Mouse (Mus musculus) telencephalon, adult 2 months (tissue): ENCODE data around the gene 5830473C10Rik.

Experiments used
- DNase-seq: peaks from one replicate; pipeline ENCODE4 v3.0.0-alpha.2; 2011; ENCODE audit warnings: low read depth, low spot score

The 5830473C10Rik gene

DNA sequence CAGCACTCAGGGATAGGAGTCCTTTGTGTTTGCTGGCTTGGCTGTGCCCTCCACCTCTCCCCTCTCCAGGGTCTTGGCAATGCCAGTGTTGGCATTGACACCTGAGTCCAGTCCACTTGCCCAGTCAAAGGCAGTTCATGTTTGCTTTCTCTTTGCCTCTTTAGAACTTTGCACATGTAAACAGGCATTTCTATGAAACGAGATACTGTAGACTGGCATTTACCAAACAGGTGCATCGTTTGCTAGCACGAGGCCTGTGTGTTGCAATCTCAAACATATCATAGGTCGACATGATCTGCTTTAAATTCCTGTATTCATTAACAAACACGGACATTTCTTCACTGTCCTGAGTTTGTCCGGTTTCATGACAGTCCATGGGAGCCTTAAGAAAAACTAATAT, at the start of gene 5830473C10Rik:
TSS of gene 5830473C10Rik (plus strand) at position 365 of the 400 bp plus-strand sequence.
- no peak for DNase-seq

DNA sequence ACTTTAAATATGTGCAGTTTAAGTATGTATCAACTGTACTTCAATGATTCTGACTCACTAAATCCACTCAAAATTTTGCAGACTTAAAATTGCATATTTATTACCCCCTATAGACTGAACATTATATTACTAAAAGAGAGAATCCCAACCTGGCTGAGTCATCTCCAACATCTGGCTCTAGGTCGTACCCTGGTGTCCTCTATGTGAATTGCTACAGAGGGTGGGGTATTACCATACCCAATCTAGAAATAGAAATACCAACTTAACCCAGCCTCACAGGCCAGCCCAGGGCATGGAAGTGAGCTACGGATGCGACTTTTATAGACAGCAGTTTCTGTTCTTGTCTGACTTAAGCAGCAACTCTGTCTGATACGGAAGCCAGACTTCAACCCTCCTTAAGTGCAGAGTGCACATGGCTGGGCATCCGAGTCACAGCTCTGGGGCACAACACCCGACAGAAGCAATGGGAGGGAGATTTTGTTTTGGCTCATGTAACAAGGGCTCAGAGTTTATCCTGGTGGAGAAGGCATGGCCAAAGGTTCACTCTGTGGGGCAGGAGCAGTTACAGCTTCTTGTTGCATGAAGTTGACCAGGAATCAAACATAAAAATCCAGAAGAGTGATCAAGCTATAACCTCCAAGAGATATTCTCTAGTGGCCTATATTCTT, 48.5 kb upstream of the 5830473C10Rik start:
- DNase-seq, result peak; percentile 23

DNA sequence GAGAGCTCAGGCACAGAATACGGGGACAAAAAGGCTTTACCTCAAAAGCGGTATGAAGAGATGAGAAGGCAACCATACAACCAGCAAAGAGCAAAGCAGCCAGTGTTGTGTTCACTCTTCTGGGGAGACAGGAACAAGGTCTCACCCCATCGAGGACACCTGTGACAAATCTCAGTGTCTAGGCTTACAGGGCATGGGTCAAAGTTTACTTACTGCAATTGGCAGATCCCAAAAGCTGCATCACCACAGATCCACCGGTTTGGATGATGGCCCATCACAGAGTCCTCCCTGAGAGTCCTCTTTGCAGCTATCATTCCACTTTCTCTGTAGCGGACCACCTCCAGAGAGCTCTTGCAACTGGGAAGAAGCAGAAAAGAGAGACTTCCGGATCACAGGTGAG, 45.3 kb upstream of the 5830473C10Rik start:
- DNase-seq, result no peak

DNA sequence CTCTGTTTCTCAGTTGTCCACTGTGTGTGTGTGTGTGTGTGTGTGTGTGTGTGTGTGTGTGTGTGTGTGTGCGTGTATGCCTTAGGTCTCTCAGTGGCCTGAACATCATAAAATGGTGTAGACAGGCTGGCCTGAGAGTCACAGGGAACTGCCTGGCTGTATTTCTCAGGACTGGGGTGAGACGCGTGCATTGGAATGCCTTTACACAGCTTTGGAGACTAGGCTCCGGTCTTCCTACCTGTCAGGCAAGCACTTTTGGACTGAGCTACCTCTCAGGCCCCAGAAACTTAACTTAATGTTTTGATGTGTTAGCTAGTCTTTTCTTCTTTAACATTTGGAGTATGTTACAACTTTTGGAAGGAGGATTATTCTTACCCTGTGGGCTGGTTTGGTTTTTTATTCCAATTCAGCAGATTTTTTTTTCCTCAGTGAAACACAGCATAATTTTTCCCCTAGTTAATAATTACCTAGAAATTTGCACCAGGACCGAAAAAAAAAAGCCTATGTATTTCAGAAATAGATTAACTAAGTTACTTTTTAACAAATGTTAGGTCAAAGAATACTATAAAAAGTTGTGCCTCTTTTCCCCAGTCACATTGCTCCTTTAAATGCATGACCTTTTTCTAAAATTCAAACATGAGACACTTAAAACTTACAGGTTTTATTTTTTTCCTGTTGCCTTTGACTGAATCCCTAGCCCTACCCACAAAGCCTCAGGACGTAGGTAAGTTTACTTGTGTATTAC, 42.4 kb upstream of the 5830473C10Rik start, which contains the start of gene Afm:
TSS of gene Afm (plus strand) at position 577 of the 745 bp plus-strand sequence.
- DNase-seq, result no peak

DNA sequence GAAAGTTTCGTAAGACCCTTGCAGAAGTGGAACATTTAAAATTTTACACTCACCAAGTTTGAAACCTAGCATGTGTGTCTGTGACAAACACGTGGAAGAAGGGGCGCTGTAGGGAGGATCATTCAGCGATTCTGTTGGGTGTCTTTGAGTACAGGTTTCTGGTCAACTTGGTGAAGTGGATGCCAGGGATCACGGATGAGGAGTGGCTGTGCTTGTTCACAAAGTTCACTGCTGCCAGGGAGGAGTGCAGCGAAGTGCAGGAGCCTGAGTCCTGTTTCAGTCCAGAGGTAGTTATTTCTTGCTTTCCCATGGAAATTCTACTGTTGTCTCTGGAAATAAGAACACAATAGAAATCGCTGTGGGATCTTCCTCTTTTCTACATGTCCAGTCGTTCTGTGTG, 9.7 kb upstream of the 5830473C10Rik start:
- no peak for DNase-seq

DNA sequence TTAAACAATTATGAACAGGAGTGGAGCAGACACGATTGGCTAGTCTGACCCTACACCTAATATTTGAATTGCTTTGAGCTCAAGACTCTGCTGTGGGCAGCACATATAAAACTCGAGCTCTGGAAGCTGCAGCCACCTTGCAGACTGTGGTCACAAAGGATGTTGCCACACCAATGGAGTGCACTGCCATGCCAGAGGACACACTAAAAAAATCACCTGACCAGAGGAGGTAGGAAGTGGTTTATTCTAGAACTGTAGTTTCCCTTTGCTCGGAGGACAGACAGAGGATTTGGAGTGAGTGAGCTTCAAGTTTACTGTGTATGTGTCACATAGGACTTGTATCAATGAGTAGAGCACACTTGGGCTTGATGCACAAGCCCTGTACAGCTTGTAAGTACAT, 4.9 kb upstream of the 5830473C10Rik start:
- DNase-seq, result no peak

DNA sequence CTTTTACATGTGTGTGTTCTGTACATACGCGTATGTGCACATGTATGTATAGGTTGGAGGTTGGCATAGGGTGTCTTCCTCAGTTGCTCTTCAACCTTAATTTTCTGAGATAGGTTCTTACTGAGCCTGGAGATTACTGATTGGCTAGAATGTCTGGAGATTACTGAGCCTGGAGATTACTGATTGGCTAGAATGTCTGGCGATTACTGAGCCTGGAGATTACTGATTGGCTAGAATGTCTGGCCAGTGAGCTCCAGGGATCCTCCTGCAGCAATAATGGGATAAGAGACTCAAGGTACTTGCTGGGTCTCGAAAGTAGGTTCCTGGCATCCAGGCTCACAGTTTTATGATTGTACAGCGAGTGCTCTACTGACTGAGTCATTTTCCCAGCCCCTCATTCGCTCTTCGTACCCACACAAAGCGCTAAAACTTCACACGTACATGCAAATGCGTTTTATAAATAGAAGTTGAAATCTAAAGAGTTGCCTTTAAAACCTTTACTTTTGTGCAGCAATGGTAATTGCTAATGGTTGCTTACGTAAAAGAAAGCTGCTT, 891 bp downstream of the 5830473C10Rik start:
- peak; percentile 86 for DNase-seq

DNA sequence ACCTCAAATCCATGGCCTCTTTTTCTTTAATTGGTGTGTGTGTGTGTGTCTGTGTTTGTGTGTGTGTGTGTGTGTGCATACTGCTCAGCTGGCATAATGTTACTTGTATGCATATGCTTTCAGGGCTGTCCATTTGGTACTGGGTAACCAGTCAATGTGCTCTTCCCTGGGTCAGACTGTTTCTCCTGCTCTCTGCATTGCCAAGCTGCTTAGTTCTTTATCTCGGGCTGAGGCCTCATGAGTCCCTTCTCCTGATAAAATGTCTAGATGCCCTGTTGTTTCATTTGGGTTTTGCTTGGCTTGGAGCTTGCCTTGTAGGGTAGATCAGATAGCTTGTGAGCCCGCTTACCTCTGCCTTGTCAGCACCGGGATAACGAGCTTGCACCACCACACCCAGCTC, 2.0 kb downstream of the 5830473C10Rik start:
- no peak for DNase-seq

DNA sequence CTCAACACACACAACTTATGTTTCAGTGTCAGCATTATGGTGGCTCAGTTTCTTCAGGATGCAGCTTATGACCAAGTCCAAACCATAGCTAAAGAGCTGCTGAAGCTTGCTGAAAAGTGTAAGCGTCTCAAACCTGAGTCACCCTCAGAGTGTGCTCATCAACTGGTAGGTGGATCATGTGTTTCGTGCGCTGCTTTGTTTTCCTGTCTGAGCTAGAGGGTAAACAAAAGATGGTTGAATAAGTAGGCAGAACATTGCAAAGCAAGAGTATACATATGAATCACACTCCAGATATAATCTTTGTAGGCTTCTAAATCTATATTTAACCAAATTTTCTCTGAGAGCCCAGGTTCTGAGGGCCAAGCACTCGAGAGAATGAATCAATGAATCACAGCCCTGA, 3.3 kb downstream of the 5830473C10Rik start:
- DNase-seq, result peak; percentile 72

DNA sequence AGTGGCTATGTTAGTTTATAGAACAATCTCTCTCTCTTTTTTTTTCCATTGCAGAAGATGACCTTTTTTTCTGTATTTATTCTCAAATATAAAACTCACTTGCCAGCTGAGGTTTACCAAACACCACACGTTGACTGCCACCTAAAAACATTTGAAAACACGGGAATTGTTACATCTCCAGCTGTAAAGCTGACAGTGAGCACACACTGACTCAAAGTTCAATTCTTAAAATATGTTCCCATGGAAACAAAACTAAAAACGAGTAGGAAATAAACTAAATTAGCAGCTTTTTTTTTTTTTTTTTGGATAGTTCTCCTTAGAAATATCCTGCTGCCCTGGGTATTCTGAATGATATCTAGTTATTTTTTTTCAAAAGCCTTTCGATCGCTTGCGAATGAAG, 4.3 kb downstream of the 5830473C10Rik start:
- DNase-seq, result no peak

DNA sequence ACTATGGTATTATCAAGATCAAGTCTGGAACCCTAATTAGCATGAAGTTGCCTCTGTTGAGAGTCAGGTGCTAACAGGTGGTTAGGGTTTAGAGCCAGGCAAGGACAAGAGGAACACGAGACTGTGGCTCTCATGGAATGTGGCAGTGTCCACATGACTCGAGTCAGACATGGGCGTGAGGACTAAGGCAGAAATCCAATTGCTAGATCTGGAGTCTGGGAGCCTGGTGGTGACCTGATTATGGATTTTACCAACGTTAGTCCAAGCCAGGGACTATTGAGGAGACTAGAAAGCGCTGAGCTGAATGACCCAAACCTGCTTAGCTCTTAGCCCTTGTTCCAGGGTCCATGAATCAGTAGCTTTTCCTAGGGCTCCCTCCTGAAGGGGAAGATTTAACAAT, 6.9 kb downstream of the 5830473C10Rik start:
- no peak for DNase-seq

DNA sequence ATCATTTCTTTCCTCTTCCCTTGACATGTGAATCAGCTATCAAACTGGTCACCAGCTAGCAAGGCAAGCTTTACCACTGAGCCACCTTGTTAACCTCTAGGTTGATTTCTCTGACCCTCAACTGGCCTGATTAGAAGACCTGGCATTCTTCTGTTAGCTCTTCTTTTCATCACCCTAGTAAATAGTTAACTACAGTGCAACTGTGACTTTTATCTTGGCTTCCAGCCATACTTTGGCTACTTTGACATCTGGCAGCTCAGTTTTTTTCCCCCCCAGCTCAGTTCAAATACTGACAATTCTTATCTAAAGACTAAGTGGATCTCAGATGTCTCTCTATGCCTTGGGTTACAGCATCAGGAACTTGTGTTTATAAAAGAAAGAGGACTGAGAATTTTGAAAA, 7.4 kb downstream of the 5830473C10Rik start:
- no peak for DNase-seq

DNA sequence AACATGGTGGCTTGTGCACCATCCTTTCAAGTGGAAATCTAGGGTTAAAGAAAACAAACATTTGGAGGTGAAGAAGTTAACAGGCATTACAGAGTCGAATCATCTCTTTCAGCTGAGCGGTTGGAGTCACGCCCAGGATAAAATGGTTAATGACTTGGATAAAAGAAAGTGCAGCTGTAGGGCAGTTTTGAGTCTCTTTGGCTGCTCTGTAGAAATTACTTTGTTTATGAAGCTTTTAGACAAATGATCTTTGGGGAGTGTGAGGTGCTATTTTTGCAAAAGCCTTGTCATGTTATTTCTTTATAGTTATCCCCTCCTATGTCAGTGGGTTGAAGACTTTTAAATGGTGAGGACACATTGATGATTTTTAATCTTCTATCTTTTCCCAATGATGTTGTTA, 10.3 kb downstream of the 5830473C10Rik start:
- DNase-seq, result no peak

DNA sequence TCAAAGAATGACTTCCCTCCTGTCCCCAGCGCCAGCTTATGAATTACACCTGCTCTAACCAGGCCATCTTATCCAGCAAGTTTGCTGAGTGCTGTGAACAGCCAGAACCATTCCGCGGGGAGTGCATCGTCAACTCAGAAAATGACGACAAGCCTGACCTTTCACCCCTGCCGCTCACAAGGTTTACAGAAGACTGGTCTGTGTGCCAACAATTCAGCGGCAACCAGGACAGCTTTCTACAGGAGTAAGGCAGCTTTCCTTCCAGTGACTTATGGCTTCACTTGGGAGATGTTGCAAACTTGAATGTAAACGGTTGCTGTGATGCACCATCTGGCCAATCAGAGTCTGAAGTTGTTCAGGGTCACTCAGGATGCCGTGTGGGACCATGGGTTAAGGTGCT, 16.8 kb downstream of the 5830473C10Rik start:
- no peak for DNase-seq

DNA sequence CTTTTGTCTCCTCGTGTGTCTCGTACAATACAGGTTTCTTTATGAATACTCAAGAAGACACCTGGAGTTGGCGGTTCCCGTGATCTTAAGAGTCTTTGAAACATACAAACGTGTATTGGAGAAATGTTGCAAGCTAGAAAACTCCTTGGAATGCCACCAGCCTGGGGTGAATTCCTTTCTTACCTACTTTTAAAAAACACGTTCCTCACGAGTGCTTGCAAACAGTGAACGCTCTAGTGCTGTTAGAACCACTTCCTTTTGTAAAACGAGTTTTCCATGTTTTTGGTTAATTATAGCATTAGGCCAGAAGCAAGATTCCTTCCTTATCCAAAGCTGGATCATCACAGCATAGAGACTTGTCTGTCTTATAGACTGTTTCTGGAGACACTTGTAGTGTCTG, 18.6 kb downstream of the 5830473C10Rik start:
- no peak for DNase-seq

DNA sequence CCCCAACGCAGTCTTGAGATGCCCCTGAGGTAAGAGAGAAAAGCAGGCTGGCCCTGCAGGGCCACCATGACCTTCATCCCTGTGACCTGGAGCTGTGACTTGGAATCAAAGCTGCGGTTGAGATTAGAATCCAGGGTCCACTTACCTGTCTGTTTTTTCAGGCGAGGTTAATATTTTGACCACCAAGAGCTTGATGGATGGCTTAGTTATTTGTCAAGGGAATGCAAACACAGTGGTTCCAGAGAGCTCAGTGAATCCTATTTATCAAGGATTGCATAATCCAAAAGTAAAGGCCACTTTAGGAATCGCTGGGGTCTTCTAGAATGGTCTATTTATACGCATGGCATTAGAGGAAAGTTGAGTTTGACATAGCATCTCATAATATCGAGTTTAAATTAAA, 21.3 kb downstream of the 5830473C10Rik start:
- DNase-seq, result no peak

DNA sequence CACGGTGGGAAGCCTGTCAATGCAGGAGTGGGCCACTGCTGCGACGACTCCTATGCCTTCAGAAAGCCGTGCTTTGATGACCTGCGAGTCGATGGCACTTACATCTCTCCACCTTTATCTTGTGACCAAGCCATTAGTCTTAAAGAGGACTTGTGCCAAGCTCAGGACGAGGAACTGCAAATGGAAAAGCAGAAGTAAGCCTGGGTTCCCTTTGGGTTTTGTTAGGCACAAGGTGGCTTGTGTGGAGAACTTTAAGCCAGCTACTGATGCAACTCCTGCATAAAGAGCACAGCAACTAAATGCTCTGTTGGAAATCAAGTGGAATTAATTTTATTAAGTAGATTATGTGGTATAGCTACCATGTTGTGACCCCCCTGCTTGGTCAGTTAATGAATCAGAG, 23.9 kb downstream of the 5830473C10Rik start:
- no peak for DNase-seq

DNA sequence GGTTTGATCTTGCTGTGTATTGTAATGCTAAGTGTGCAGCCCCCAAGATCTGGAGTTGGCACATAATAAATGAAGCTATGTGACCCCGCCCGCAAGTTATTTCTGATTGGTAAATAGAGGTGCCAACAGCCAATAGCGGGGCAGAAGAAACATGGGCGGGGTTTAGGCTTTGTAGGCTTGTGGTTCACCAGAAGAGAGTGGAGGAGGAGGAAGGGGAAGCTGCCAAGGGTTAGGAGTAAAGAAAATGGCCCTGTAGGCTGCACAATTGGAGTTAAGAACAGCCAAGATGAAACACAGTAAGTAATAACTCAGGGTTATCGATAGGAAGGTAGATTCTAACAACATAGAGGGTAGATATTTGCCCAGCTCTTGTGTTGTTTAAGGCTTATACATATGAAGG, 25.6 kb downstream of the 5830473C10Rik start:
- no peak for DNase-seq

DNA sequence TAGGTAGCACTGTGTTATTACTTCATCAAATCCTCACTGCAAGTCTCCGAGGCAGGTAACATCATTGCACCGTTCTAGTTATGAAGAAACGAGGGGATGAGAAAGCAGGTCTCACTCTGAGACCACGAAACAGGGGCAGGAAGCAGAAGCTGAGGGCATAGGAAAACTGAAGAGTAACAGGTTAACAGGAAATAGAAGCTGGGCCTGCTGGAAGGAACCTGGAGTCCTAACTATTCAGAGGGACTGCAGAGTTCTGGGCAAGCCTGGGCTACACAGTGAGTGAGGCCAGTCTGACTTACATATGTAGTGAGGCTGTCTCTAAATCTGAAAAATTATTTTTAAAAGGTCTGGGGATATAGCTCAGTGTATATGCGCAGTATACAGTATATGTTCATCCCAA, 27.2 kb downstream of the 5830473C10Rik start:
- DNase-seq, result no peak

DNA sequence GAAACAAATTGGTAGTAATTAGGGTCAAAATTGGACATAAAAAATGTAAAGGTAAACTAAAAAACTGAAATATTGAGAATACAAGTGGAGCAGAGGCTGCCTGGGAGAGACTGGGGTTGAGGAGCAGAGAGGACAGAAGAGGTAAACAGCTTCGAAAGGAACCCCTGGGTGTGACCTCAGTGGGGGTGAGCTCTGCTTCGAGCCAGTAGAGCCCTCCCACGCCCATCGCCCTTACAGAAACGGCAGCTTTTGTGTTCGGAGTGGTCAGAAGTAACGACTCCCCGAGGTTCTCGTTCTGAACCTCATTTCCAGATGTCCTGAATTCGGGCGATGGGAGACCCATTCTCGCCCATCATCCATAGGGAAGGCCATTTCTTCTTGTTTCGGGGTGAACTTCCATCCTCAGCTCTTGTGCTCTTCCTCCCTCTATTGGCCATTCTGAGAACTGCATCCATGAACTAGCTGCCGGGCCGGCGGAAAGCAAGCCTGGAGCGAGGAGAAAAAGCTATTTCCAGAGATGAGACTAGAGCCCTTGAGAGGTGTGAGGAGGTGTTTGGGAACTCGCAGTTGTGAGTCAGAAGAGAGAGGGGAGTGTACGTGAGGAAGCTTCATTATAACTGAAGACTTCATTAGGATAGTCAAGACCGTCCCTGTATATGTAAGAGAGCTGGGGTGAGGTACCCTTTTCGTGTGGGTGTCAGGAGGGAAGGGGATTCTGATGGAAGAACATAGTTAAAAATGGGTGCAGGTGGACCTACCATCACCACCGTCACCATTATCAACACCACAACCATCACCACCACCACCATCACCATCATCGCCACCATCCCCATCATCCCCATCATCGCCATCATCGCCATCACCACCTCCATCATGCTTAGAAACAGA, 28.0 kb downstream of the 5830473C10Rik start:
- peak; percentile 83 for DNase-seq

DNA sequence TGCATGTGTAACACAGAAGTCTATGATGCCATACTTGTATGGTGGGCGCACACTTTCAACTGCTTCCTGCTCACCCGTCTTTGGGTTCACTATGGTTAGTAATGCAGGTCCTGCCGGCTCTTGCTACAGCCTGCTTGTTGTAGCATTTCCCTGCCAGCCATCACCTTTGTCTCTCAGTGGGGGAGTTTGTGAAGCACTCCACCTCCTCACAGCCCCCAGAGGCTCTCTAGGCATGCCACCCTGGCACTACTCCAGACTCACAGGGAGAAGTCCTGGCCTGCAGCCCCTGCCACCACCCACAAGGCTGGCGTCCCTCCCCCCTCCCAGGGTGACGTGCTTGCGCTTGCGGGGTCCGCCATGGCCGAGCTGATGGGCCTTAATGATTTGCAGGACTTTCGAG, 29.8 kb downstream of the 5830473C10Rik start:
- DNase-seq, result no peak

DNA sequence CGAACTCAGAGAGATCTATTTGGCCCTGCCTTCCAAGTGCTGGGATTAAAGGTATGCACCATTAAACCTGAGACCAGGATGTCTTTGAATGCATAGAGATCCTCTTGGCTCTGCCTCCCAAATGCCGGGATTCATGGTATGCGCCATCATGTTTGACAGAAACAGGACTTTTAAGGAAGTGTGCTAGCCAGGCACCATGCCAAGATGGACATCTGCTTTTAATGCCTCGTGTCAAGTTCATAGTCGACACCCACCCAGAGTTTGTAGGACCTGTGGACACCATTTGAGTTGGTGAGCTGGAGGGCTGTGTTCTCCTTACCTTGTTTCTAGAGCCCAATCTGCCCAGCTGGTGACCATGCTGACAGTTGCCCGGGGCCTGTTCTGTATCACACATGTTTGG, 31.0 kb downstream of the 5830473C10Rik start:
- DNase-seq, result no peak
